Mouse (Mus musculus) CH12.LX (cell line): Measurements from ENCODE around the gene Aox1. TPM values are rescaled to one million over a fixed set of nuclear protein-coding genes. Genes with fewer than 3 reads are reported as not detected.

Experiments
- DNase-seq: peaks from one replicate; pipeline ENCODE4 v3.0.0-alpha.2; 2013; ENCODE audit errors: extremely low read depth
- H3K27ac ChIP-seq: 2 replicates; pipeline ENCODE4 v1.5.1; 2012; ENCODE audit warnings: low read depth, mild to moderate bottlenecking, control low read depth, moderate library complexity; ENCODE audit not compliant: insufficient read depth
- H3K27me3 ChIP-seq: replicated peaks from 2 replicates; pipeline ENCODE3; 2012; ENCODE audit warnings: inconsistent platforms
- H3K36me3 ChIP-seq, 2 experiments: replicated peaks in 1 of 2; 2 replicates each; pipeline versions ENCODE3 to v1.6.1; 2012; ENCODE audit warnings: inconsistent platforms in 1 of 2, low read length in 1 of 2, mild to moderate bottlenecking in 1 of 2, mixed read lengths in 1 of 2, moderate library complexity in 1 of 2; ENCODE audit not compliant: control insufficient read depth in 1 of 2, insufficient read depth in 1 of 2
- H3K4me1 ChIP-seq, 2 experiments: 2 replicates each; pipeline ENCODE4 v1.6.1; 2012; ENCODE audit warnings: inconsistent platforms in 1 of 2, moderate library complexity in 1 of 2; ENCODE audit not compliant: insufficient read depth in 2 of 2, control insufficient read depth in 1 of 2
- H3K4me2 ChIP-seq: 2 replicates; pipeline ENCODE4 v1.6.1; 2012; ENCODE audit warnings: low read depth, mild to moderate bottlenecking, control low read depth; ENCODE audit not compliant: poor library complexity, insufficient read depth, severe bottlenecking
- H3K4me3 ChIP-seq, 3 experiments: fragments of 150-350 bp in 1 of 3; sonication (generic) in 1 of 3; replicated peaks in 1 of 3; 2 replicates each; pipeline versions ENCODE3 to v1.5.1; 2011 to 2012; ENCODE audit warnings: low read depth in 2 of 3, low read length in 2 of 3, mild to moderate bottlenecking in 2 of 3, moderate library complexity in 2 of 3, control low read depth in 1 of 3, improper control_type of control experiment in 1 of 3, inconsistent platforms in 1 of 3, mixed read lengths in 1 of 3; ENCODE audit not compliant: poor library complexity in 1 of 3
- H3K79me2 ChIP-seq: replicated peaks from 2 replicates; pipeline ENCODE4 v1.6.1; 2012; ENCODE audit warnings: mild to moderate bottlenecking, moderate library complexity; ENCODE audit not compliant: control insufficient read depth, poor library complexity, insufficient read depth, severe bottlenecking; ENCODE audit errors: extremely low read depth
- H3K9ac ChIP-seq: 2 replicates; pipeline ENCODE4 v1.6.1; 2012; ENCODE audit warnings: low read depth, mild to moderate bottlenecking, control low read depth, moderate library complexity; ENCODE audit not compliant: insufficient read depth
- H3K9me3 ChIP-seq: replicated peaks from 2 replicates; pipeline ENCODE3; 2012; ENCODE audit warnings: low read length, inconsistent platforms, mixed read lengths
- CTCF ChIP-seq, 2 experiments: IDR thresholded peaks in 1 of 2; conservative IDR thresholded peaks in 1 of 2; 2 replicates each; pipeline ENCODE4 v1.5.1; 2011 to 2012; ENCODE audit warnings: low read depth in 2 of 2, low read length in 2 of 2, improper control_type of control experiment in 1 of 2, inconsistent platforms in 1 of 2, mild to moderate bottlenecking in 1 of 2, moderate library complexity in 1 of 2
- E2F4 ChIP-seq: IDR thresholded peaks from 2 replicates; pipeline ENCODE4 v1.6.1; 2011; ENCODE audit warnings: low read depth, low read length, improper control_type of control experiment; ENCODE audit not compliant: insufficient replicate concordance
- ELF1 ChIP-seq: IDR thresholded peaks from 2 replicates; pipeline ENCODE4 v1.6.1; 2014; ENCODE audit warnings: low read depth, mild to moderate bottlenecking, inconsistent platforms, low read length, improper control_type of control experiment
- EP300 ChIP-seq: IDR thresholded peaks from 2 replicates; pipeline ENCODE4 v1.6.1; 2011; ENCODE audit warnings: low read length, improper control_type of control experiment
- GABPA ChIP-seq: IDR thresholded peaks from 2 replicates; pipeline ENCODE4 v1.6.1; 2012; ENCODE audit warnings: low read depth, low read length, improper control_type of control experiment, inconsistent platforms; ENCODE audit not compliant: insufficient replicate concordance
- HCFC1 ChIP-seq: IDR thresholded peaks from 2 replicates; pipeline ENCODE4 v1.6.1; 2012; ENCODE audit warnings: low read depth, mild to moderate bottlenecking, inconsistent platforms, low read length, improper control_type of control experiment
- JUND ChIP-seq: conservative IDR thresholded peaks from 2 replicates; pipeline ENCODE4 v1.6.1; 2011; ENCODE audit warnings: low read depth, low read length, improper control_type of control experiment
- KAT2A ChIP-seq: IDR thresholded peaks from 2 replicates; pipeline ENCODE4 v1.6.1; 2012; ENCODE audit warnings: low read length, improper control_type of control experiment, inconsistent platforms; ENCODE audit not compliant: insufficient replicate concordance
- MAFK ChIP-seq: IDR thresholded peaks from 2 replicates; pipeline ENCODE4 v1.6.1; 2011; ENCODE audit warnings: low read length, improper control_type of control experiment; ENCODE audit not compliant: insufficient replicate concordance
- MAX ChIP-seq: IDR thresholded peaks from 2 replicates; pipeline ENCODE4 v1.6.1; 2011; ENCODE audit warnings: low read length, improper control_type of control experiment
- MEF2A ChIP-seq: IDR thresholded peaks from 2 replicates; pipeline ENCODE4 v1.6.1; 2014; ENCODE audit warnings: low read depth, mild to moderate bottlenecking, inconsistent platforms, low read length, improper control_type of control experiment, borderline replicate concordance
- MXI1 ChIP-seq: IDR thresholded peaks from 2 replicates; pipeline ENCODE4 v1.6.1; 2011; ENCODE audit warnings: mild to moderate bottlenecking, low read depth, low read length, improper control_type of control experiment
- NELFE ChIP-seq: IDR thresholded peaks from 2 replicates; pipeline ENCODE4 v1.6.1; 2011; ENCODE audit warnings: low read depth, low read length, improper control_type of control experiment
- POLR2AphosphoS2 ChIP-seq: IDR thresholded peaks from 2 replicates; pipeline ENCODE4 v1.6.1; 2011; ENCODE audit warnings: low read depth, low read length, improper control_type of control experiment
- RAD21 ChIP-seq: IDR thresholded peaks from 2 replicates; pipeline ENCODE4 v1.6.1; 2011; ENCODE audit warnings: low read depth, mild to moderate bottlenecking, low read length, improper control_type of control experiment, moderate library complexity
- RCOR1 ChIP-seq: conservative IDR thresholded peaks from 2 replicates; pipeline ENCODE4 v1.6.1; 2012; ENCODE audit warnings: low read depth, mild to moderate bottlenecking, inconsistent platforms, low read length, improper control_type of control experiment
- SMC3 ChIP-seq: IDR thresholded peaks from 2 replicates; pipeline ENCODE4 v1.6.1; 2011; ENCODE audit warnings: low read depth, low read length, improper control_type of control experiment
- TCF12 ChIP-seq: IDR thresholded peaks from 2 replicates; pipeline ENCODE4 v1.6.1; 2014; ENCODE audit warnings: low read depth, mild to moderate bottlenecking, inconsistent platforms, low read length, improper control_type of control experiment
- USF1 ChIP-seq: IDR thresholded peaks from 2 replicates; pipeline ENCODE4 v1.6.1; 2014; ENCODE audit warnings: low read depth, mild to moderate bottlenecking, inconsistent platforms, low read length, improper control_type of control experiment
- ZC3H11A ChIP-seq: IDR thresholded peaks from 2 replicates; pipeline ENCODE4 v1.6.1; 2012; ENCODE audit warnings: low read depth, mild to moderate bottlenecking, inconsistent platforms, low read length, improper control_type of control experiment
- ZMIZ1 ChIP-seq: IDR thresholded peaks from 2 replicates; pipeline ENCODE4 v1.6.1; 2012; ENCODE audit warnings: low read depth, mild to moderate bottlenecking, inconsistent platforms, low read length, improper control_type of control experiment
- ZNF384 ChIP-seq: IDR thresholded peaks from 2 replicates; pipeline ENCODE4 v1.6.1; 2012; ENCODE audit warnings: low read depth, low read length, improper control_type of control experiment, inconsistent platforms
- dilution Hi-C: fragments of 300-500 bp; cut with MboI; formaldehyde crosslinking; loops from 2 replicates; pipeline ENCODE4 v1.14.3; 2020; ENCODE audit warnings: low sequenced_read_pairs; ENCODE audit not compliant: extremely low pct_unique_long_range_greater_than_20kb, extremely low pct_ligation_motif_present
- in situ Hi-C: fragments of 300-500 bp; cut with MboI; formaldehyde crosslinking; loops from 3 replicates; pipeline ENCODE4 v1.14.3; 2019; ENCODE audit warnings: low sequenced_read_pairs, low pct_ligation_motif_present, low pct_unique_long_range_greater_than_20kb, mixed read lengths
- polyA plus RNA-seq: library from polyadenylated mRNA; unstranded; fragments of >175 nt; gene quantifications from 2 replicates; pipeline ENCODE4 v1.2.1, GENCODE M21; 2012; ENCODE audit warnings: low read depth; ENCODE audit not compliant: insufficient read length
- total RNA-seq, 2 experiments: library from RNA; depleted of rRNA; stranded (reverse); fragments of 300-350 nt in 1 of 2; fragments of >200 nt in 1 of 2; gene quantifications; 2 replicates each; pipeline ENCODE4 v1.2.3; 2012 to 2014

Aox1 gene
- total and polyA plus RNA-seq, 3 experiments = 0.15 to 0.40 TPM; not detected in 1

GRCm38 (mm10) chr1:58077882-58078281, 48.2 kb downstream of the Aox1 start:
- H3K36me3 ChIP-seq = no peaks in the 10 kb centered on the region
- dilution Hi-C loops = no loop called here
- in situ Hi-C loops = no loop called here

DNA sequence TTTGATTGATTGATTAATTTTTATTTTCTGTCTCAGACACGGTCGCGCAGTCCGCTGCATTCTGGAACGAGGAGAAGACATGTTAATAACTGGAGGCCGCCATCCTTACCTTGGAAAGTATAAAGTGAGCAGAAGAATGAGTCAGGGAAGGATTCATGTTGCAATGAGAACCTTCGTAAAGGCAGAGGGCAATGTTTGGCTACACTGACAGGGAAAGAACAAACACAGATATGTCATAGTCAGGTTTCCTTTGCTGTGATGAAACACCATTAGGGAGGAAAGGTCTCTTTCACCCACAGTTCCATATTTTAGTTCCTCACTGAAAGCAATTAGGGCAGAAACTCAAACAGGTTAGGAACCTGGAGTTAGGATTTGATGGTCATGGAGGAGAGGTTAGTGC, 48.7 kb downstream of the Aox1 start:
- Histone ChIP-seq H3K79me2 (no peaks in the 10 kb centered on the region), H3K9ac (no peak overlapping the region), H3K27me3 (no peaks in the 10 kb centered on the region), H3K4me1 (no peaks in the 10 kb centered on the region), H3K27ac (no peak overlapping the region), H3K9me3 (no peaks in the 10 kb centered on the region), H3K36me3 (no peaks in the 10 kb centered on the region), H3K4me3 (no peak overlapping the region), H3K4me2 (no peak overlapping the region)
- DNase-seq = no peak
- in situ Hi-C loops (no loop called here), dilution Hi-C loops (no loop called here)
- TF ChIP-seq RAD21 (no peak), TCF12 (no peak), NELFE (no peak), ELF1 (no peak), MAFK (no peak), EP300 (no peak), GABPA (no peak), CTCF (conservative IDR thresholded peaks at IDR 0.05 in 1 of 2, IDR thresholded peaks at IDR 0.05 in 1 of 2; ENCODE audit: low read depth in 2 of 2, low read length in 2 of 2) (no peak), RCOR1 (no peak)

More at GRCm38 (mm10) chr1:58077882-58078281, 48.2 kb downstream of the Aox1 start:
- Histone ChIP-seq H3K27me3 (no peaks in the 10 kb centered on the region), H3K9me3 (no peaks in the 10 kb centered on the region), H3K4me2 (no peak overlapping the region), H3K27ac (no peak overlapping the region), H3K4me3 (no peak overlapping the region), H3K79me2 (no peaks in the 10 kb centered on the region), H3K9ac (no peak overlapping the region), H3K4me1 (peaks cover 2 to 5% of the 10 kb centered on the region in 2 experiments; a peak in 3 of 4 replicates)
- no peak for TF ChIP-seq RCOR1
- TF ChIP-seq ELF1 = no peak
- no peak for TF ChIP-seq POLR2AphosphoS2
- TF ChIP-seq ZMIZ1 = no peak
- no peak for TF ChIP-seq E2F4
- no peak for TF ChIP-seq KAT2A
- no peak for TF ChIP-seq JUND
- TF ChIP-seq MEF2A = no peak
- TF ChIP-seq ZC3H11A = no peak
- TF ChIP-seq MXI1 = no peak
- TF ChIP-seq HCFC1 = no peak
- no peak for TF ChIP-seq USF1
- no peak for TF ChIP-seq ZNF384
- no peak for TF ChIP-seq MAX
- TF ChIP-seq SMC3 = no peak
- TF ChIP-seq CTCF (conservative IDR thresholded peaks at IDR 0.05 in 1 of 2, IDR thresholded peaks at IDR 0.05 in 1 of 2; ENCODE audit: low read depth in 2 of 2, low read length in 2 of 2) = no peak
- TF ChIP-seq GABPA = no peak
- no peak for DNase-seq
